Mouse (Mus musculus): Measurements from ENCODE around the gene Tigit. TPM values are rescaled to one million over a fixed set of nuclear protein-coding genes. Genes with fewer than 3 reads are reported as not detected.

The Tigit gene
- total and polyA plus RNA-seq, 2 experiments from 2014 or later = 0.17 TPM; not detected in 1

DNA sequence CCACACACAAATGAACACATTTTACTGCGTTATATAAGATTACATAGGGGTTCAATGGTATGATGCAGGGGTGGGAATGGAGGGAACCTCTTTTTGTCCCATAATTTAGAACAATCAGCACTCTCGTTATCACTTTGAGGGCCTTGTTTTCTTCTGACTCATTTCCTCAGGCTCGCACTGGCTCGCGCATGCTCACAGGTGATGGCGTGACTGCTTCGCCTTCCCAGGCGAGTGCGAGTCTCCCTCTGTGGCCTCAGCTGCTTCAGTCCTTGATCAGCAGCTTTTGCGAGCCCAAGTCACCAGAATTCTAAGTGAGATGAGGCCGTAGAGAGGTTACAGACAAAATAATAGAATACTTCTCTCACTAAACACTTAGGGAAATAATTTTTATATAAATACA is 30.2 kb upstream of the Tigit start:
- WGBS = 91% methylated on average over 11 of the region's 11 CpGs
- no peak for ATAC-seq

GRCm38 (mm10) chr16:43692611-43693010 is 28.7 kb upstream of the Tigit start:
- no peaks in the 10 kb centered on the region for H3K9me3 ChIP-seq (ENCODE audit: low read length)
- no peak for DNase-seq
- TF ChIP-seq CTCF (IDR thresholded peaks at IDR 0.05; ENCODE audit: low read depth) = no peak

More for the DNA sequence above, 30.2 kb upstream of the Tigit start:
- H3K36me3 ChIP-seq (ENCODE audit: insufficient read depth) = no peaks in the 10 kb centered on the region
- no peak for DNase-seq
- H3K9me3 ChIP-seq (ENCODE audit: low read length) = no peaks in the 10 kb centered on the region
- no peak for TF ChIP-seq CTCF (IDR thresholded peaks at IDR 0.05; ENCODE audit: low read depth)
- no peak overlapping the region for H3K9ac ChIP-seq
- H3K4me1 ChIP-seq (ENCODE audit: insufficient read depth) = no peaks in the 10 kb centered on the region
- no peak overlapping the region for H3K27ac ChIP-seq (ENCODE audit: low read depth, low read length)
- H3K27me3 ChIP-seq (ENCODE audit: insufficient read depth, low read length) = no peaks in the 10 kb centered on the region
- no peak overlapping the region for H3K4me3 ChIP-seq (ENCODE audit: low read depth, low read length)
- H3K4me2 ChIP-seq (ENCODE audit: low read depth) = no peak overlapping the region

DNA sequence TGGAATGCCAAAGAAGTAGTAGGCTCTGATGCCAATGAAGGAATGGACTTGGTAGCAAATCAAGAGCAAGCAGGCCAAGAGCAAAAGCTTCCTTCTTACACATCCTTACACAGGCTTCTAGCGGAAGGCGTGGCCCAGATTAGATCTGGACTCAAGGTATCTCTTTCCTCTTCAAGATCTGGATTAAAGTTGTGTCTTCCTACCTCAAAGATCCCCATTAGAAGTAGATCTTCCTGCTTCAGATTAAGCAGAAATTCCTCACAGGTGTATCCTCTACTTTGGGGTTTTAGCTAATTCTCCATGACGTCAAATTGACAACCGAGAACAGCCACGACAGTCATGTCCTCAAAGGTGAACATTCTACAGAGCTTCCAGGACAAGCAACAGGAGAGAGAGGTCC is 27.8 kb upstream of the Tigit start:
- H3K4me1 ChIP-seq (ENCODE audit: insufficient read depth) = no peaks in the 10 kb centered on the region
- 96% methylated on average over 5 of the region's 5 CpGs for WGBS
- no peaks in the 10 kb centered on the region for H3K9me3 ChIP-seq (ENCODE audit: low read length)
- DNase-seq (no peak), ATAC-seq (no peak)
- H3K9ac ChIP-seq = no peak overlapping the region
- no peaks in the 10 kb centered on the region for H3K36me3 ChIP-seq (ENCODE audit: insufficient read depth)
- no peak overlapping the region for H3K4me3 ChIP-seq (ENCODE audit: low read depth, low read length)
- H3K27ac ChIP-seq (ENCODE audit: low read depth, low read length) = no peak overlapping the region
- H3K27me3 ChIP-seq (ENCODE audit: insufficient read depth, low read length) = no peaks in the 10 kb centered on the region
- no peak for TF ChIP-seq CTCF (IDR thresholded peaks at IDR 0.05; ENCODE audit: low read depth)
- no peak overlapping the region for H3K4me2 ChIP-seq (ENCODE audit: low read depth)

More at GRCm38 (mm10) chr16:43692611-43693010, 28.7 kb upstream of the Tigit start:
- H3K27me3 ChIP-seq (ENCODE audit: insufficient read depth, low read length) = no peaks in the 10 kb centered on the region
- H3K9ac ChIP-seq = no peak overlapping the region
- H3K27ac ChIP-seq (ENCODE audit: low read depth, low read length) = no peak overlapping the region
- ATAC-seq = no peak
- H3K36me3 ChIP-seq (ENCODE audit: insufficient read depth) = no peaks in the 10 kb centered on the region
- WGBS = 95% methylated on average over 4 of the region's 4 CpGs
- H3K4me1 ChIP-seq (ENCODE audit: insufficient read depth) = no peaks in the 10 kb centered on the region
- no peak overlapping the region for H3K4me3 ChIP-seq (ENCODE audit: low read depth, low read length)
- no peak overlapping the region for H3K4me2 ChIP-seq (ENCODE audit: low read depth)

DNA sequence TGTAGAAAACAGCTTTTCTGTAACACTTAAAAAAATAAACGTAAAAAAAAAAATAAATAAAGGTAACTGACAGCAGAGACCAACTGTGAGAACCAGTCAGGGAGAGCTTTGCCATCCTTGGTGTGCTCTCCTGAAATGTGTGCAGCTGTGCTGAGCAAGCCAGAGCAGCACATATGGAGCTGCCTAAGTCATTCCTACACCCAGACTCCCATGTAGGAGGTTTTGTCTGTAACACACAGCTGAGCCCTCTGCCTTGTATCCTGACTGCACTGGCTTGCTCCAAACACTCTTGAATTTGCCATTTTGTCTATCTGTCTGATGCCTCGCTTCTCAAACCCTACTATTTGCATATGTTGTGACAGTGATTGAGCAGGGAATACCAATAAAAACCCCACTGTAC is 27.0 kb upstream of the Tigit start:
- Histone ChIP-seq H3K4me1 (ENCODE audit: insufficient read depth) (no peaks in the 10 kb centered on the region), H3K9ac (no peak overlapping the region), H3K4me3 (ENCODE audit: low read depth, low read length) (no peak overlapping the region), H3K36me3 (ENCODE audit: insufficient read depth) (no peaks in the 10 kb centered on the region), H3K9me3 (ENCODE audit: low read length) (no peaks in the 10 kb centered on the region), H3K4me2 (ENCODE audit: low read depth) (no peak overlapping the region), H3K27ac (ENCODE audit: low read depth, low read length) (no peak overlapping the region), H3K27me3 (ENCODE audit: insufficient read depth, low read length) (no peaks in the 10 kb centered on the region)
- ATAC-seq (no peak), DNase-seq (no peak)
- no peak for TF ChIP-seq CTCF (IDR thresholded peaks at IDR 0.05; ENCODE audit: low read depth)
- WGBS = 80% methylated on average over 2 of the region's 2 CpGs

DNA sequence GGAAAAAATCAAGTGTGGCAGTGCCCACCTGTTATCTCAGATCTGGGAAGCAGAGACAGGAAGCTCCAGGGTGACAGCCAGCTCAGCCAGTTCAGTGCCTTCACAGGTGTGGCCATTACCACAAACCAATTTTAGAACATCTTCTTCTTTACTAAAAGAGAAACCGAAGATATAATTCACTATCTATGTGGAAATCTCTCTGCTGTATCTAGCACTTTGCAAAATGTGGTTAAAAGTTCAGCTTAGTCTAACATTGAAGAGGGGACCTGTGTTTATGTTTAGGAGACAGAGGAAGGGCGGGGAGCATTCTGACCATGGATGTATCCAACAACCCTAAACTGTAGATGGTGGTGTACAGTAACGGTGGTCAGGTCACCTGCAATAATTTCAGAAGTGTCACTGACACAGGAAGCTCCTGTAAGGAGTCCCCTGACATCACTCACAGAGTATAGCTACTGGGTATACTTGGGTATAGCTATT is 26.3 kb upstream of the Tigit start:
- Histone ChIP-seq H3K9ac (no peak overlapping the region), H3K4me2 (ENCODE audit: low read depth) (no peak overlapping the region), H3K36me3 (ENCODE audit: insufficient read depth) (no peaks in the 10 kb centered on the region), H3K27me3 (ENCODE audit: insufficient read depth, low read length) (no peaks in the 10 kb centered on the region), H3K27ac (ENCODE audit: low read depth, low read length) (no peak overlapping the region), H3K9me3 (ENCODE audit: low read length) (no peaks in the 10 kb centered on the region), H3K4me1 (ENCODE audit: insufficient read depth) (no peaks in the 10 kb centered on the region), H3K4me3 (ENCODE audit: low read depth, low read length) (no peak overlapping the region)
- WGBS = 94% methylated on average over 3 of the region's 3 CpGs
- TF ChIP-seq CTCF (IDR thresholded peaks at IDR 0.05; ENCODE audit: low read depth) = no peak
- DNase-seq (no peak), ATAC-seq (no peak)

GRCm38 (mm10) chr16:43687968-43688367 is 24.0 kb upstream of the Tigit start:
- no peak for TF ChIP-seq CTCF (IDR thresholded peaks at IDR 0.05; ENCODE audit: low read depth)
- DNase-seq (no peak), ATAC-seq (no peak)
- no peaks in the 10 kb centered on the region for H3K9me3 ChIP-seq (ENCODE audit: low read length)
- no peak overlapping the region for H3K27ac ChIP-seq (ENCODE audit: low read depth, low read length)
- no peaks in the 10 kb centered on the region for H3K36me3 ChIP-seq (ENCODE audit: insufficient read depth)
- no peak overlapping the region for H3K4me3 ChIP-seq (ENCODE audit: low read depth, low read length)
- no peaks in the 10 kb centered on the region for H3K27me3 ChIP-seq (ENCODE audit: insufficient read depth, low read length)
- no peak overlapping the region for H3K9ac ChIP-seq
- WGBS = 76% methylated on average over 2 of the region's 2 CpGs
- H3K4me1 ChIP-seq (ENCODE audit: insufficient read depth) = no peaks in the 10 kb centered on the region
- H3K4me2 ChIP-seq (ENCODE audit: low read depth) = no peak overlapping the region

- no peak overlapping the region for H3K4me2 ChIP-seq (ENCODE audit: low read depth)
- no peak overlapping the region for H3K4me3 ChIP-seq (ENCODE audit: low read depth, low read length)
- H3K36me3 ChIP-seq (ENCODE audit: insufficient read depth) = no peaks in the 10 kb centered on the region
- no peaks in the 10 kb centered on the region for H3K27me3 ChIP-seq (ENCODE audit: insufficient read depth, low read length)
- ATAC-seq = no peak
- 76% methylated on average over 3 of the region's 3 CpGs for WGBS
- H3K9me3 ChIP-seq (ENCODE audit: low read length) = no peaks in the 10 kb centered on the region
- no peaks in the 10 kb centered on the region for H3K4me1 ChIP-seq (ENCODE audit: insufficient read depth)
- no peak for TF ChIP-seq CTCF (IDR thresholded peaks at IDR 0.05; ENCODE audit: low read depth)
- H3K27ac ChIP-seq (ENCODE audit: low read depth, low read length) = no peak overlapping the region
- DNase-seq = no peak
- H3K9ac ChIP-seq = no peak overlapping the region
These were observed 10.5 kb upstream of the Tigit start for GRCm38 (mm10) chr16:43674400-43674799.

DNA sequence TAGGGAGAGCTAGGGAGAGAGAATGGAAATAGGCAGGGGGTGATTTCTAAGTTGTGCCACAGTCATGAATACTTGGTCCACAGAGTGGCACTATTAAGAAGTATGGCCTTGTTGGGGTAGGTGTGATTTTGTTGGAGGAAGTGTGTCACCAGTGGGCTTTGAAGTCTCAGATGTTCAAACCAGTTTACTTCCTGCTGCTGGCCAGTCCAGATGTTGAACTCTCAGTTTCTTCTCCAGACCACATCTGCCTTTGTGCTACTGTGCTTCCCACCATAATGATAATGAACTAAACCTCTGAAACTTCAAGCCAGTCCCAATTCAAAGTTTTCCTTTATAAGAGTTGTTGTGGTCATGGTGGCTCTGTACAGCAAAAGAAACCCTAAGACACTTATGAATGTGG is 8.8 kb upstream of the Tigit start:
- Histone ChIP-seq H3K27me3 (ENCODE audit: insufficient read depth, low read length) (no peaks in the 10 kb centered on the region), H3K4me3 (ENCODE audit: low read depth, low read length) (no peak overlapping the region), H3K4me2 (ENCODE audit: low read depth) (no peak overlapping the region), H3K9me3 (ENCODE audit: low read length) (no peaks in the 10 kb centered on the region), H3K4me1 (ENCODE audit: insufficient read depth) (no peaks in the 10 kb centered on the region), H3K9ac (no peak overlapping the region), H3K27ac (ENCODE audit: low read depth, low read length) (no peak overlapping the region), H3K36me3 (ENCODE audit: insufficient read depth) (no peaks in the 10 kb centered on the region)
- ATAC-seq (no peak), DNase-seq (no peak)
- TF ChIP-seq CTCF (IDR thresholded peaks at IDR 0.05; ENCODE audit: low read depth) = no peak

Measured in forebrain, postnatal 0 days (tissue).